In genomic region chr15:36373900-36374611, GRCm38 (mm10) we compare ENCODE assay signal across 7 mouse cellular contexts.
DNase-seq lines count a peak whose midpoint lies in the region; ATAC-seq and TF ChIP-seq lines count a peak whose summit lies in the region.

No protein-coding gene starts in this region.

- H3K4me2 ChIP-seq in CH12.LX (ENCODE audit: insufficient read depth, low read depth, poor library complexity, severe bottlenecking): peak overlapping the region; percentile 52
- peak overlapping the region; percentile 87 for H3K4me2 ChIP-seq in intestine, embryonic 16.5 days (ENCODE audit: low read depth, low read length)
- H3K4me2 ChIP-seq in liver, embryonic 13.5 days: peak overlapping the region; percentile 76
- peak overlapping the region; percentile 76 for H3K4me2 ChIP-seq in myocyte (ENCODE audit: low read depth)

- H3K4me1 ChIP-seq in CH12.LX (ENCODE audit: control insufficient read depth in 1 of 2, insufficient read depth in 2 of 2): peaks cover 24 to 53% of the 10 kb centered on the region in 2 experiments
- peaks cover 4 to 11% of the 10 kb centered on the region in 2 experiments for H3K4me1 ChIP-seq in ES-E14 (ENCODE audit: control insufficient read depth in 2 of 2, insufficient read depth in 2 of 2, low read length in 2 of 2, poor library complexity in 1 of 2)
- peaks cover 51% of the 10 kb centered on the region for H3K4me1 ChIP-seq in erythroblast, embryonic 14.5 days (ENCODE audit: control insufficient read depth)
- peaks cover 16% of the 10 kb centered on the region for H3K4me1 ChIP-seq in intestine, embryonic 16.5 days (ENCODE audit: control insufficient read depth, insufficient read depth, low read length)
- H3K4me1 ChIP-seq in liver, embryonic 13.5 days (replicated peaks): peaks cover 31% of the 10 kb centered on the region

- 8% methylated on average over 11 of the region's 11 CpGs for WGBS in intestine, embryonic 16.5 days
- WGBS in liver, embryonic 13.5 days (ENCODE audit: insufficient replicate concordance): 15% methylated on average over 11 of the region's 11 CpGs

- dilution Hi-C loops in CH12.LX (cut with MboI; ENCODE audit: extremely low pct_ligation_motif_present, extremely low pct_unique_long_range_greater_than_20kb, low sequenced_read_pairs): no loop called here

- H3K9ac ChIP-seq in CH12.LX (ENCODE audit: insufficient read depth, low read depth) (0 out of 2 replicates have a peak overlapping the region, but pooled peaks have one; percentile 14), ES-E14 (ENCODE audit: insufficient read depth, low read depth, low read length, poor library complexity, severe bottlenecking) (no peak overlapping the region; the same call in 1 of the 2 replicates)
- peak overlapping the region; percentile 71 for H3K9ac ChIP-seq in intestine, embryonic 16.5 days (ENCODE audit: low read depth, low read length)
- peak overlapping the region; percentile 68 for H3K9ac ChIP-seq in liver, embryonic 13.5 days

- TF ChIP-seq CTCF in CH12.LX (conservative IDR thresholded peaks at IDR 0.05 in 1 of 2, IDR thresholded peaks at IDR 0.05 in 1 of 2; ENCODE audit: low read depth in 2 of 2, low read length in 2 of 2): no peak

- H3ac ChIP-seq in myocyte (ENCODE audit: control insufficient read depth, insufficient read length): no peak overlapping the region

- TF ChIP-seq RAD21 in CH12.LX (IDR thresholded peaks at IDR 0.05; ENCODE audit: low read depth, low read length): no peak

- no peaks in the 10 kb centered on the region for H3K79me2 ChIP-seq in CH12.LX (replicated peaks; ENCODE audit: control insufficient read depth, extremely low read depth, insufficient read depth, poor library complexity, severe bottlenecking)
- no peaks in the 10 kb centered on the region for H3K79me2 ChIP-seq in myocyte (ENCODE audit: control insufficient read depth, insufficient read depth)

- no peaks in the 10 kb centered on the region for H3K36me3 ChIP-seq in CH12.LX (replicated peaks in 1 of 2; ENCODE audit: control insufficient read depth in 1 of 2, insufficient read depth in 1 of 2, low read length in 1 of 2)
- no peaks in the 10 kb centered on the region for H3K36me3 ChIP-seq in ES-E14 (ENCODE audit: control insufficient read depth, insufficient read depth, low read length, poor library complexity, severe bottlenecking)
- no peaks in the 10 kb centered on the region for H3K36me3 ChIP-seq in erythroblast, embryonic 14.5 days (ENCODE audit: control insufficient read depth)
- no peaks in the 10 kb centered on the region for H3K36me3 ChIP-seq in intestine, embryonic 16.5 days (ENCODE audit: control insufficient read depth, insufficient read depth, low read length)
- no peaks in the 10 kb centered on the region for H3K36me3 ChIP-seq in liver, embryonic 13.5 days
- no peaks in the 10 kb centered on the region for H3K36me3 ChIP-seq in myocyte (ENCODE audit: control insufficient read depth, insufficient read depth)

- no peak for TF ChIP-seq EP300 in CH12.LX (IDR thresholded peaks at IDR 0.05; ENCODE audit: low read length)

- H3K27me3 ChIP-seq in CH12.LX (replicated peaks): no peaks in the 10 kb centered on the region
- peaks cover 55% of the 10 kb centered on the region for H3K27me3 ChIP-seq in erythroblast, embryonic 14.5 days (ENCODE audit: control insufficient read depth)
- no peaks in the 10 kb centered on the region for H3K27me3 ChIP-seq in intestine, embryonic 16.5 days (replicated peaks; ENCODE audit: control insufficient read depth, insufficient read depth, low read length)
- H3K27me3 ChIP-seq in liver, embryonic 13.5 days: peaks cover 15% of the 10 kb centered on the region
- peaks cover 6% of the 10 kb centered on the region for H3K27me3 ChIP-seq in myocyte (ENCODE audit: control insufficient read depth, insufficient read depth, insufficient read length)

- in situ Hi-C loops in CH12.LX (cut with MboI; ENCODE audit: low pct_ligation_motif_present, low pct_unique_long_range_greater_than_20kb, low sequenced_read_pairs) (no loop called here), ES-E14 (cut with MboI; ENCODE audit: low sequenced_read_pairs in 2 of 2, unreplicated experiment in 2 of 2) (no loop called here)

- TF ChIP-seq POLR2A in CH12.LX (IDR thresholded peaks at IDR 0.05; ENCODE audit: low read depth, low read length): no peak
- no peak for TF ChIP-seq POLR2A in myocyte (IDR thresholded peaks at IDR 0.05; ENCODE audit: insufficient read length, low read depth)

- DNase-seq in CH12.LX (ENCODE audit: extremely low read depth) (no peak), ES-E14 (ENCODE audit: low read depth, low spot score) (peak; percentile 30)
- no peak for DNase-seq in liver, embryonic 13.5 days
- DNase-seq in Muller cell, postnatal 12 days (ENCODE audit: inconsistent ontology term): no peak

- H3K4me3 ChIP-seq in CH12.LX (replicated peaks in 1 of 3; ENCODE audit: low read depth in 2 of 3, low read length in 2 of 3, poor library complexity in 1 of 3): peak overlapping the region; percentile 42 to 56 (median 46)
- H3K4me3 ChIP-seq in ES-E14 (ENCODE audit: insufficient read depth in 1 of 2, low read depth in 1 of 2, low read length in 2 of 2, poor library complexity in 1 of 2, severe bottlenecking in 1 of 2): peak overlapping the region; percentile 11 to 64; a peak in 3 of 4 replicates
- H3K4me3 ChIP-seq in erythroblast, embryonic 14.5 days (replicated peaks): peak overlapping the region; percentile 65
- peak overlapping the region; percentile 55 for H3K4me3 ChIP-seq in intestine, embryonic 16.5 days (ENCODE audit: low read length)
- H3K4me3 ChIP-seq in liver, embryonic 13.5 days (replicated peaks): peak overlapping the region; percentile 55
- H3K4me3 ChIP-seq in myocyte: peak overlapping the region; percentile 9

- ATAC-seq in intestine, embryonic 16.5 days: peak; percentile 88
- peak; percentile 93 for ATAC-seq in liver, embryonic 13.5 days (ENCODE audit: low read depth)

- no peak overlapping the region for H3K27ac ChIP-seq in CH12.LX (ENCODE audit: insufficient read depth, low read depth)
- H3K27ac ChIP-seq in ES-E14 (ENCODE audit: insufficient read depth, low read depth, low read length, poor library complexity, severe bottlenecking): peak overlapping the region; percentile 63; the same call in 1 of the 2 replicates
- H3K27ac ChIP-seq in intestine, embryonic 16.5 days (ENCODE audit: low read length): peak overlapping the region; percentile 94
- peak overlapping the region; percentile 81 for H3K27ac ChIP-seq in liver, embryonic 13.5 days

- H3K9me3 ChIP-seq in CH12.LX (replicated peaks; ENCODE audit: low read length): peaks cover 4% of the 10 kb centered on the region
- H3K9me3 ChIP-seq in ES-E14 (ENCODE audit: control insufficient read depth, insufficient read depth, low read depth, low read length): no peaks in the 10 kb centered on the region
- peaks cover 4% of the 10 kb centered on the region for H3K9me3 ChIP-seq in erythroblast, embryonic 14.5 days (ENCODE audit: control insufficient read depth, low read length)
- H3K9me3 ChIP-seq in intestine, embryonic 16.5 days (ENCODE audit: control insufficient read depth, low read length): no peaks in the 10 kb centered on the region; the same call in 1 of the 2 replicates
- no peaks in the 10 kb centered on the region for H3K9me3 ChIP-seq in liver, embryonic 13.5 days (replicated peaks)

TF ChIP-seq in CH12.LX, 34 proteins besides CTCF, POLR2A, EP300 and RAD21 (continues in another document):
- TF ChIP-seq ZNF384 (IDR thresholded peaks at IDR 0.05; ENCODE audit: low read depth, low read length): no peak
- TF ChIP-seq NRF1 (IDR thresholded peaks at IDR 0.05; ENCODE audit: low read depth, low read length): 0 out of 2 replicates have a peak, but pooled peaks have one; percentile 2
- TF ChIP-seq ZMIZ1 (IDR thresholded peaks at IDR 0.05; ENCODE audit: low read depth, low read length): 0 out of 2 replicates have a peak, but pooled peaks have one; percentile 21
- no peak for TF ChIP-seq MYC (IDR thresholded peaks at IDR 0.05; ENCODE audit: low read depth, low read length)
- TF ChIP-seq IRF4 (IDR thresholded peaks at IDR 0.05; ENCODE audit: low read depth, low read length): 0 out of 2 replicates have a peak, but pooled peaks have one; percentile 3
- no peak for TF ChIP-seq KAT2A (IDR thresholded peaks at IDR 0.05; ENCODE audit: insufficient replicate concordance, low read length)
- peak; percentile 52; the same call in 1 of the 2 replicates for TF ChIP-seq SIN3A (IDR thresholded peaks at IDR 0.05; ENCODE audit: low read length)
- TF ChIP-seq MAZ (IDR thresholded peaks at IDR 0.05; ENCODE audit: low read depth, low read length): no peak

TF ChIP-seq in ES-E14, 5 proteins besides CTCF, POLR2A, EP300 and RAD21:
- no peak for TF ChIP-seq MAFK (IDR thresholded peaks at IDR 0.05; ENCODE audit: insufficient read depth, low read depth, low read length)
- TF ChIP-seq ZNF384 (IDR thresholded peaks at IDR 0.05; ENCODE audit: low read depth, low read length): no peak
- TF ChIP-seq HCFC1 (IDR thresholded peaks at IDR 0.05; ENCODE audit: borderline replicate concordance, insufficient read depth, low read length): no peak

TF ChIP-seq in myocyte, 11 proteins besides CTCF, POLR2A, EP300 and RAD21:
- TF ChIP-seq TCF12 (IDR thresholded peaks at IDR 0.05; ENCODE audit: insufficient read depth, poor library complexity, severe bottlenecking): no peak
- no peak for TF ChIP-seq CEBPB (IDR thresholded peaks at IDR 0.05; ENCODE audit: insufficient read depth, poor library complexity, severe bottlenecking)
- no peak for TF ChIP-seq E2F4 (IDR thresholded peaks at IDR 0.05; ENCODE audit: insufficient read depth)
- TF ChIP-seq POLR2AphosphoS2 (IDR thresholded peaks at IDR 0.05; ENCODE audit: insufficient read length, low read depth): no peak
- TF ChIP-seq MYOG (IDR thresholded peaks at IDR 0.05; ENCODE audit: control insufficient read depth in 1 of 3, insufficient read depth in 1 of 3, insufficient read length in 2 of 3, low read depth in 2 of 3): no peak
- TF ChIP-seq MYOD1 (IDR thresholded peaks at IDR 0.05; ENCODE audit: control insufficient read depth in 1 of 3, insufficient read length in 2 of 3, low read depth in 2 of 3): no peak
- TF ChIP-seq TCF3 (IDR thresholded peaks at IDR 0.05; ENCODE audit: insufficient read length, low read depth): no peak
- no peak for TF ChIP-seq USF1 (IDR thresholded peaks at IDR 0.05; ENCODE audit: low read depth)
- no peak for TF ChIP-seq REST (IDR thresholded peaks at IDR 0.05; ENCODE audit: insufficient read depth, insufficient read length)

Comparison
In these comparisons a context has a peak if more than half of its experiments do, and no peak if none do; other contexts are left out.
1. H3K4me3 ChIP-seq: peak in every context shown above with its lines; median percentile 65 in erythroblast, embryonic 14.5 days; 55 in intestine, embryonic 16.5 days; 55 in liver, embryonic 13.5 days; 46 in CH12.LX; 38 in ES-E14; 9 in myocyte.